Comparison of ENCODE assay signal across 22 mouse cellular contexts in genomic region chr2:157176248-157176647, GRCm38 (mm10). TPM values are rescaled to one million over a fixed set of nuclear protein-coding genes. Genes with fewer than 3 reads are reported as not detected.
DNase-seq lines count a peak whose midpoint lies in the region; ATAC-seq and TF ChIP-seq lines count a peak whose summit lies in the region.
"Had no signal": no experiment of that assay in that cellular context is flagged by ENCODE, and none has a peak within 500 bp of the region (broad histone marks: within the 10 kb centered on the region; RNA-seq: fewer than 3 reads in every experiment).

No protein-coding gene starts in this region.

- H3K4me3 ChIP-seq in gastrocnemius, adult 2 months, result no peak overlapping the region
- H3K4me3 ChIP-seq in MEL (ENCODE audit: control insufficient read depth in 1 of 2, insufficient read depth in 1 of 2, low read depth in 2 of 2, low read length in 2 of 2), result no peak overlapping the region

- peaks cover 13 to 31% of the 10 kb centered on the region in 2 experiments for H3K36me3 ChIP-seq in MEL (ENCODE audit: control insufficient read depth in 1 of 2, insufficient read depth in 2 of 2, low read length in 2 of 2)

- ATAC-seq in megakaryocyte progenitor cell, adult 5-6 weeks (replicated peaks; ENCODE audit: poor library complexity), result 0 out of 2 replicates have a peak, but pooled peaks have one; percentile 20
- ATAC-seq: activated CD4-positive, CD25-positive, alpha-beta regulatory T cell, adult 4 months; CD4-positive, CD25-positive, alpha-beta regulatory T cell, adult 4 months; Patski had no signal

- TF ChIP-seq EP300 in MEL (IDR thresholded peaks at IDR 0.05; ENCODE audit: low read depth in 1 of 2, low read length in 2 of 2), result peak in 1 of 2 experiments; percentile 40; a peak in 1 of 4 replicates

- no peak overlapping the region for H3K9ac ChIP-seq in MEL (ENCODE audit: control insufficient read depth, low read depth, low read length, poor library complexity, severe bottlenecking)

- no peaks in the 10 kb centered on the region for H3K9me3 ChIP-seq in MEL (replicated peaks; ENCODE audit: insufficient read depth, low read length)
- H3K9me3 ChIP-seq: G1E had no signal

- H3K27me3 ChIP-seq in MEL (ENCODE audit: control insufficient read depth in 1 of 2, insufficient read depth in 2 of 2, low read length in 2 of 2), result no peaks in the 10 kb centered on the region
- H3K27me3 ChIP-seq: CH12.LX, Patski had no signal

- no peak for DNase-seq in gastrocnemius, adult 2 months
- no peak for DNase-seq in gastrocnemius, postnatal 10 days
- no peak for DNase-seq in MEL (ENCODE audit: low read depth, low spot score)
- no peak for DNase-seq in spleen, postnatal 10 days (ENCODE audit: low spot score in 2 of 2)
- no peak for DNase-seq in heart, postnatal 14 days
- DNase-seq: adrenal gland, adult 2 months; adrenal gland, adult 8-10 months; adrenal gland, postnatal 10 days; adrenal gland, postnatal 14 days; adrenal gland, postnatal 25 days; adrenal gland, postnatal 36 days; B cell, adult 2 months; cerebellum, adult 11 months; cerebellum, adult 11-12 months; cerebellum, adult 18-20 months; cerebellum, adult 2 months had no signal

- H3K79me2 ChIP-seq in MEL (ENCODE audit: control insufficient read depth, insufficient read depth, low read length, poor library complexity), result no peaks in the 10 kb centered on the region

- no peak for TF ChIP-seq POLR2A in MEL (IDR thresholded peaks at IDR 0.05; ENCODE audit: control insufficient read depth in 1 of 2, insufficient read depth in 1 of 2, low read depth in 1 of 2, low read length in 2 of 2, poor library complexity in 1 of 2)

- peaks cover 0 to 12% of the 10 kb centered on the region in 2 experiments; a peak in 2 of 4 replicates for H3K4me1 ChIP-seq in MEL (ENCODE audit: control insufficient read depth in 1 of 2, insufficient read depth in 2 of 2, low read length in 2 of 2)

- no peak for TF ChIP-seq CTCF in gastrocnemius, adult 2 months (IDR thresholded peaks at IDR 0.05)
- TF ChIP-seq CTCF in MEL (IDR thresholded peaks at IDR 0.05 in 2 of 3, conservative IDR thresholded peaks at IDR 0.05 in 1 of 3; ENCODE audit: control insufficient read depth in 1 of 3, insufficient read depth in 1 of 3, low read depth in 2 of 3, low read length in 3 of 3, poor library complexity in 1 of 3, severe bottlenecking in 1 of 3), result no peak

- intact Hi-C loops in gastrocnemius, adult 2 months (cut with DNase I), result no loop called here
- intact Hi-C loops in heart, postnatal 14 days (cut with DNase I), result no loop called here

- peak overlapping the region; percentile 93 for H3K27ac ChIP-seq in gastrocnemius, adult 2 months
- peak overlapping the region; percentile 34; the same call in 1 of the 2 replicates for H3K27ac ChIP-seq in MEL (ENCODE audit: control insufficient read depth, low read depth, low read length)

- no peak for TF ChIP-seq RAD21 in MEL (IDR thresholded peaks at IDR 0.05; ENCODE audit: low read depth, low read length)

TF ChIP-seq in MEL, 35 proteins besides CTCF, POLR2A, EP300 and RAD21:
- TF ChIP-seq ELF1 (IDR thresholded peaks at IDR 0.05; ENCODE audit: low read depth, low read length) (no peak), MYB (IDR thresholded peaks at IDR 0.05; ENCODE audit: low read depth, low read length) (no peak), TCF12 (IDR thresholded peaks at IDR 0.05; ENCODE audit: low read depth, low read length) (peak; percentile 56; the same call in 1 of the 2 replicates), ETS1 (IDR thresholded peaks at IDR 0.05; ENCODE audit: low read depth, low read length) (no peak), POLR2AphosphoS2 (IDR thresholded peaks at IDR 0.05; ENCODE audit: low read length) (no peak), ZMIZ1 (IDR thresholded peaks at IDR 0.05; ENCODE audit: low read depth, low read length) (no peak), MXI1 (IDR thresholded peaks at IDR 0.05; ENCODE audit: low read depth, low read length) (no peak), USF2 (IDR thresholded peaks at IDR 0.05; ENCODE audit: borderline replicate concordance in 1 of 2, insufficient read depth in 1 of 2, low read depth in 1 of 2, low read length in 2 of 2) (no peak), GATA1 (IDR thresholded peaks at IDR 0.05; ENCODE audit: low read depth, low read length) (peak; percentile 60), MEF2A (IDR thresholded peaks at IDR 0.05; ENCODE audit: extremely low read depth, insufficient replicate concordance, low read depth, low read length, poor library complexity, severe bottlenecking) (peak; percentile 64; the same call in 1 of the 2 replicates)

RNA-seq across cellular contexts. Expression of gene Rbl1, which starts 28.1 kb away (rescaled TPM):
- total RNA-seq in gastrocnemius, adult 2 months (2021), result 1 to 10 TPM; 1.6 to 1.7 TPM
- total RNA-seq in gastrocnemius, postnatal 10 days (2021), result 1 to 10 TPM; 5.7 to 6.9 TPM
- 14.8 and 17.8 TPM in 2 replicates for total RNA-seq in MEL (2012; rRNA removed)
- 10 to 100 TPM in 1 of 2 experiments, not detected in 1; 18.1 TPM for polyA plus RNA-seq in MEL (2012; ENCODE audit: insufficient read depth in 1 of 2, insufficient read length in 2 of 2, low read depth in 1 of 2, low replicate concordance in 2 of 2, missing spikeins in 1 of 2)
- 78.8 and 85.2 TPM in 2 replicates for total RNA-seq in megakaryocyte progenitor cell, adult 5-6 weeks (2015)
- total RNA-seq in megakaryocyte progenitor cell, adult 5-6 weeks (2017), result 74.0 and 89.5 TPM in 2 replicates
- 1 to 10 TPM; 3.1 to 4.3 TPM for total RNA-seq in heart, postnatal 14 days (2021)

RNA-seq across cellular contexts. Expression of gene Samhd1, which starts 41.2 kb away (rescaled TPM):
- total RNA-seq in gastrocnemius, adult 2 months (2021), result 10 to 100 TPM; 15.1 to 15.8 TPM
- total RNA-seq in gastrocnemius, postnatal 10 days (2021), result 10 to 100 TPM; 15.9 to 20.2 TPM
- total RNA-seq in MEL (2012; rRNA removed), result 15.7 and 19.7 TPM in 2 replicates
- 10 to 100 TPM; 50.5 to 76.8 TPM for polyA plus RNA-seq in MEL (2012; ENCODE audit: insufficient read depth in 1 of 2, insufficient read length in 2 of 2, low read depth in 1 of 2, low replicate concordance in 2 of 2, missing spikeins in 1 of 2)
- total RNA-seq in megakaryocyte progenitor cell, adult 5-6 weeks (2015), result 90.6 and 93.0 TPM in 2 replicates
- total RNA-seq in megakaryocyte progenitor cell, adult 5-6 weeks (2017), result 60.4 and 62.9 TPM in 2 replicates
- 10 to 100 TPM; 21.9 to 22.4 TPM for total RNA-seq in heart, postnatal 14 days (2021)
